Comparison of ENCODE assay signal across 16 mouse cellular contexts in genomic region chr17:72938871-72939568, GRCm38 (mm10). TPM values are rescaled to one million over a fixed set of nuclear protein-coding genes. Genes with fewer than 3 reads are reported as not detected.
DNase-seq lines count a peak whose midpoint lies in the region; ATAC-seq and TF ChIP-seq lines count a peak whose summit lies in the region.
"Had no signal": no experiment of that assay in that cellular context is flagged by ENCODE, and none has a peak within 500 bp of the region (broad histone marks: within the 10 kb centered on the region; RNA-seq: fewer than 3 reads in every experiment).

No protein-coding gene starts in this region.

- H3K36me3 ChIP-seq in forebrain, postnatal 0 days (ENCODE audit: insufficient read depth): peaks cover 16% of the 10 kb centered on the region
- H3K36me3 ChIP-seq in forebrain, embryonic 14.5 days (ENCODE audit: control insufficient read depth, insufficient read depth, low read length): peaks cover 37% of the 10 kb centered on the region
- peaks cover 61% of the 10 kb centered on the region for H3K36me3 ChIP-seq in heart, postnatal 0 days (replicated peaks; ENCODE audit: control insufficient read depth, insufficient read depth, low read length)
- H3K36me3 ChIP-seq in stomach, embryonic 16.5 days (ENCODE audit: control insufficient read depth, insufficient read depth, low read length): peaks cover 23% of the 10 kb centered on the region

- H3K9me3 ChIP-seq in forebrain, postnatal 0 days (ENCODE audit: low read length): no peaks in the 10 kb centered on the region
- peaks cover 3% of the 10 kb centered on the region; the same call in 1 of the 2 replicates for H3K9me3 ChIP-seq in forebrain, embryonic 14.5 days (replicated peaks; ENCODE audit: control insufficient read depth, low read length)
- H3K9me3 ChIP-seq in heart, postnatal 0 days (replicated peaks; ENCODE audit: control insufficient read depth, low read length): no peaks in the 10 kb centered on the region
- H3K9me3 ChIP-seq in stomach, embryonic 16.5 days (replicated peaks; ENCODE audit: control insufficient read depth, low read length): peaks cover 7% of the 10 kb centered on the region; the same call in 1 of the 2 replicates
- H3K9me3 ChIP-seq: hindbrain, embryonic 15.5 days; kidney, embryonic 15.5 days; liver, embryonic 13.5 days had no signal

- no peak overlapping the region for H3K4me2 ChIP-seq in forebrain, postnatal 0 days (ENCODE audit: low read depth)
- H3K4me2 ChIP-seq in forebrain, embryonic 14.5 days (ENCODE audit: low read length): no peak overlapping the region
- H3K4me2 ChIP-seq in heart, postnatal 0 days (ENCODE audit: low read depth, low read length): no peak overlapping the region
- no peak overlapping the region for H3K4me2 ChIP-seq in stomach, embryonic 16.5 days (ENCODE audit: low read depth, low read length)
- H3K4me2 ChIP-seq: hindbrain, embryonic 15.5 days; kidney, embryonic 15.5 days; liver, embryonic 13.5 days; neural tube, embryonic 13.5 days had no signal

- no peak overlapping the region for H3K4me3 ChIP-seq in forebrain, postnatal 0 days (ENCODE audit: low read depth, low read length)
- no peak overlapping the region for H3K4me3 ChIP-seq in forebrain, embryonic 14.5 days (ENCODE audit: low read depth, low read length)
- H3K4me3 ChIP-seq in heart, postnatal 0 days (ENCODE audit: low read depth, low read length): no peak overlapping the region
- H3K4me3 ChIP-seq in bone marrow, adult 2 months (replicated peaks; ENCODE audit: control insufficient read depth, low read depth, low read length): no peak overlapping the region
- no peak overlapping the region for H3K4me3 ChIP-seq in stomach, embryonic 16.5 days (replicated peaks; ENCODE audit: low read length)
- H3K4me3 ChIP-seq: erythroblast, embryonic 14.5 days; hindbrain, embryonic 15.5 days; kidney, embryonic 15.5 days; liver, embryonic 13.5 days; neural tube, embryonic 13.5 days had no signal

- no peak overlapping the region for H3K27ac ChIP-seq in forebrain, postnatal 0 days (ENCODE audit: low read depth, low read length)
- H3K27ac ChIP-seq in forebrain, embryonic 14.5 days (ENCODE audit: low read depth, low read length): no peak overlapping the region
- peak overlapping the region; percentile 85 for H3K27ac ChIP-seq in heart, postnatal 0 days (ENCODE audit: low read depth)
- H3K27ac ChIP-seq in bone marrow, adult 2 months (ENCODE audit: control insufficient read depth, insufficient read depth, low read depth, low read length, poor library complexity): peak overlapping the region; percentile 93
- peak overlapping the region; percentile 59 for H3K27ac ChIP-seq in stomach, embryonic 16.5 days (ENCODE audit: low read length)
- H3K27ac ChIP-seq: hindbrain, embryonic 15.5 days; liver, embryonic 13.5 days; neural tube, embryonic 13.5 days had no signal

- no peaks in the 10 kb centered on the region for H3K4me1 ChIP-seq in forebrain, postnatal 0 days (ENCODE audit: insufficient read depth)
- H3K4me1 ChIP-seq in forebrain, embryonic 14.5 days (ENCODE audit: control insufficient read depth, insufficient read depth, low read length): no peaks in the 10 kb centered on the region
- peaks cover 58% of the 10 kb centered on the region for H3K4me1 ChIP-seq in heart, postnatal 0 days (ENCODE audit: control insufficient read depth, insufficient read depth)
- peaks cover 10% of the 10 kb centered on the region for H3K4me1 ChIP-seq in bone marrow, adult 2 months (ENCODE audit: control insufficient read depth, insufficient read depth, low read length)
- peaks cover 36% of the 10 kb centered on the region for H3K4me1 ChIP-seq in stomach, embryonic 16.5 days (ENCODE audit: control insufficient read depth, insufficient read depth, low read length)

- TF ChIP-seq EP300 in heart, postnatal 0 days (IDR thresholded peaks at IDR 0.05; ENCODE audit: low read depth): no peak

- DNase-seq in forebrain, postnatal 0 days: no peak
- no peak for DNase-seq in forebrain, embryonic 14.5 days (ENCODE audit: low spot score)
- DNase-seq in heart, postnatal 0 days (ENCODE audit: low spot score): no peak
- DNase-seq in heart, postnatal 4 days: no peak
- DNase-seq in adrenal gland, postnatal 36 days: no peak
- no peak for DNase-seq in natural killer cell, adult 2 months (ENCODE audit: low spot score in 2 of 2)
- DNase-seq: cerebellum, adult 9-10 months; layer of hippocampus, adult 9-11 months; liver, embryonic 13.5 days had no signal

- WGBS in forebrain, postnatal 0 days: 82% methylated on average over 15 of the region's 15 CpGs
- WGBS in forebrain, embryonic 14.5 days: 90% methylated on average over 15 of the region's 15 CpGs
- WGBS in heart, postnatal 0 days: 64% methylated on average over 15 of the region's 15 CpGs
- 43% methylated on average over 15 of the region's 15 CpGs for WGBS in bone marrow, adult 2 months
- WGBS in stomach, embryonic 16.5 days: 72% methylated on average over 15 of the region's 15 CpGs

- TF ChIP-seq CTCF in forebrain, postnatal 0 days (IDR thresholded peaks at IDR 0.05; ENCODE audit: low read depth): no peak
- no peak for TF ChIP-seq CTCF in heart, postnatal 0 days (IDR thresholded peaks at IDR 0.05; ENCODE audit: low read depth)
- TF ChIP-seq CTCF in bone marrow, adult 2 months (IDR thresholded peaks at IDR 0.05; ENCODE audit: control insufficient read depth, insufficient read depth, low read length): no peak

- no peak for TF ChIP-seq POLR2A in bone marrow, adult 2 months (IDR thresholded peaks at IDR 0.05; ENCODE audit: borderline replicate concordance, control insufficient read depth, low read depth, low read length)

- H3K27me3 ChIP-seq in forebrain, postnatal 0 days (ENCODE audit: insufficient read depth, low read length): no peaks in the 10 kb centered on the region
- H3K27me3 ChIP-seq in forebrain, embryonic 14.5 days (replicated peaks; ENCODE audit: control insufficient read depth, insufficient read depth, low read length): no peaks in the 10 kb centered on the region
- H3K27me3 ChIP-seq in heart, postnatal 0 days (ENCODE audit: control insufficient read depth, insufficient read depth, low read length): no peaks in the 10 kb centered on the region
- no peaks in the 10 kb centered on the region for H3K27me3 ChIP-seq in stomach, embryonic 16.5 days (ENCODE audit: control insufficient read depth, insufficient read depth, low read length)
- H3K27me3 ChIP-seq: hindbrain, embryonic 15.5 days; kidney, embryonic 15.5 days; liver, embryonic 13.5 days; neural tube, embryonic 13.5 days had no signal

- ATAC-seq in forebrain, postnatal 0 days: peak; percentile 18; the same call in 1 of the 2 replicates
- ATAC-seq in forebrain, embryonic 14.5 days: no peak
- ATAC-seq in heart, postnatal 0 days (ENCODE audit: insufficient read depth, low read depth): no peak
- ATAC-seq in stomach, embryonic 16.5 days (ENCODE audit: insufficient read depth, low FRiP score): no peak
- ATAC-seq: midbrain, embryonic 16.5 days had no signal

- no peak overlapping the region for H3K9ac ChIP-seq in forebrain, postnatal 0 days
- H3K9ac ChIP-seq in forebrain, embryonic 14.5 days (ENCODE audit: low read length): no peak overlapping the region
- no peak overlapping the region for H3K9ac ChIP-seq in heart, postnatal 0 days (replicated peaks; ENCODE audit: low read depth, low read length)
- H3K9ac ChIP-seq in stomach, embryonic 16.5 days (ENCODE audit: low read length): no peak overlapping the region
- H3K9ac ChIP-seq: hindbrain, embryonic 15.5 days; kidney, embryonic 15.5 days; liver, embryonic 13.5 days; neural tube, embryonic 13.5 days had no signal

RNA-seq across cellular contexts. Expression of gene Lbh, which starts 20.9 kb away (rescaled TPM):
- 51.9 and 66.7 TPM in 2 replicates for total RNA-seq in forebrain, postnatal 0 days (2014; rRNA removed)
- 3.0 and 3.1 TPM in 2 replicates for polyA plus RNA-seq in forebrain, postnatal 0 days (2015; fragmentation: Nextera tagmentation; extraction: Ambion mirVana)
- polyA plus RNA-seq in forebrain, embryonic 14.5 days (2014; fragmentation: Nextera tagmentation; extraction: Ambion mirVana): 8.1 and 8.7 TPM in 2 replicates
- 453 and 478 TPM in 2 replicates for total RNA-seq in heart, postnatal 0 days (2014; rRNA removed; ENCODE audit: low replicate concordance)
- 28.5 and 31.1 TPM in 2 replicates for polyA plus RNA-seq in heart, postnatal 0 days (2015; fragmentation: Nextera tagmentation; extraction: Ambion mirVana)
- total RNA-seq in heart, postnatal 4 days (2021): 100 to 1,000 TPM; 730 to 743 TPM
- polyA plus RNA-seq in bone marrow, adult 2 months (2011; ENCODE audit: insufficient read depth, insufficient read length, low replicate concordance, missing spikeins): 19.3 and 31.8 TPM in 2 replicates
- polyA plus RNA-seq in stomach, embryonic 16.5 days (2015; fragmentation: Nextera tagmentation; extraction: Ambion mirVana): 3.9 and 4.2 TPM in 2 replicates
- total RNA-seq in adrenal gland, postnatal 36 days (2021): 10 to 100 TPM; 24.2 to 29.8 TPM

Comparison
In these comparisons a context has a peak if more than half of its experiments do, and no peak if none do; other contexts are left out.
1. H3K27ac ChIP-seq: peak in heart, postnatal 0 days (single experiment), bone marrow, adult 2 months (single experiment) and stomach, embryonic 16.5 days (single experiment); none in forebrain, postnatal 0 days (single experiment) and forebrain, embryonic 14.5 days (single experiment).